Mouse (Mus musculus): ENCODE data around the gene Ms4a18. TPM values are rescaled to one million over a fixed set of nuclear protein-coding genes. Genes with fewer than 3 reads are reported as not detected.
A peak's percentile ranks its signal among the peaks of the same experiment; 100 is the strongest.

Ms4a18 gene
- polyA plus RNA-seq, 1 experiment: not detected

GRCm38 (mm10) chr19:10947219-10947618 lies 70.6 kb downstream of the Ms4a18 start:
- TF ChIP-seq CTCF (conservative IDR thresholded peaks at IDR 0.05; ENCODE audit: insufficient read depth, insufficient read length, low read depth, low read length) (no peak), POLR2A (IDR thresholded peaks at IDR 0.05; ENCODE audit: low read depth, low read length) (no peak)
- H3K36me3 ChIP-seq (ENCODE audit: control insufficient read depth, insufficient read depth, low read length): no peaks in the 10 kb centered on the region
- DNase-seq: no peak
- H3K27ac ChIP-seq (ENCODE audit: insufficient read depth, low read depth, low read length): no peak overlapping the region
- peak overlapping the region; percentile 5; the same call in 1 of the 2 replicates for H3K4me3 ChIP-seq (ENCODE audit: insufficient read depth, low read depth, low read length)
- peaks cover 10% of the 10 kb centered on the region for H3K4me1 ChIP-seq (ENCODE audit: control insufficient read depth, insufficient read depth, low read length)
- no peaks in the 10 kb centered on the region for H3K27me3 ChIP-seq (replicated peaks; ENCODE audit: control insufficient read depth, insufficient read depth, low read length)
- WGBS: 69% methylated on average over 5 of the region's 5 CpGs

Other genes with a start within 250 kb of the Ms4a18 start
- gene Cd6, start 188.0 kb downstream of the Ms4a18 start, polyA plus RNA-seq (2012; rRNA removed): 0.30 and 3.1 TPM in 2 replicates
- gene Slc15a3, start 178.3 kb downstream of the Ms4a18 start, polyA plus RNA-seq (2012; rRNA removed): 6.2 and 6.7 TPM in 2 replicates
- gene Tmem132a, start 148.1 kb downstream of the Ms4a18 start, polyA plus RNA-seq (2012; rRNA removed): 12.1 and 15.8 TPM in 2 replicates
- 101 and 124 TPM in 2 replicates for gene Tmem109, start 136.0 kb downstream of the Ms4a18 start, polyA plus RNA-seq (2012; rRNA removed)
- 175 and 188 TPM in 2 replicates for gene Prpf19, start 122.8 kb downstream of the Ms4a18 start, polyA plus RNA-seq (2012; rRNA removed)
- gene Zp1, start 97.4 kb downstream of the Ms4a18 start, polyA plus RNA-seq (2012; rRNA removed): 0.05 TPM in 1 of 2 replicates, not detected in the other
- 0.05 TPM in 1 of 2 replicates, not detected in the other for gene Ptgdr2, start 80.9 kb downstream of the Ms4a18 start, polyA plus RNA-seq (2012; rRNA removed)
- gene Ccdc86, start 68.8 kb downstream of the Ms4a18 start, polyA plus RNA-seq (2012; rRNA removed): 3.9 TPM in 2 replicates
- 0.18 TPM in 1 of 2 replicates, not detected in the other for gene Ms4a10, start 43.4 kb downstream of the Ms4a18 start, polyA plus RNA-seq (2012; rRNA removed)
- not detected in 2 replicates for gene Ms4a15, start 24.8 kb downstream of the Ms4a18 start, polyA plus RNA-seq (2012; rRNA removed)
- 0.43 and 0.86 TPM in 2 replicates for gene Ms4a8a, start 63.1 kb upstream of the Ms4a18 start, polyA plus RNA-seq (2012; rRNA removed)
- gene 1700017D01Rik, start 112.8 kb upstream of the Ms4a18 start, polyA plus RNA-seq (2012; rRNA removed): 0.10 TPM in 1 of 2 replicates, not detected in the other
- not detected in 2 replicates for gene 1700025F22Rik, start 147.3 kb upstream of the Ms4a18 start, polyA plus RNA-seq (2012; rRNA removed)
- gene Ms4a13, start 178.7 kb upstream of the Ms4a18 start, polyA plus RNA-seq (2012; rRNA removed): not detected in 2 replicates
- not detected in 2 replicates for gene Ms4a12, start 214.4 kb upstream of the Ms4a18 start, polyA plus RNA-seq (2012; rRNA removed)
- gene Ms4a1, start 248.2 kb upstream of the Ms4a18 start, polyA plus RNA-seq (2012; rRNA removed): 0.07 and 1.9 TPM in 2 replicates

Measured in kidney, adult 2 months (tissue).